Mouse (Mus musculus) adrenal gland, adult 18-20 months (tissue): Measurements from ENCODE around the gene Senp2. TPM values are rescaled to one million over a fixed set of nuclear protein-coding genes. Genes with fewer than 3 reads are reported as not detected.

Experiments
- DNase-seq, 2 experiments: peaks; one replicate each; pipeline ENCODE4 v3.0.0; 2021 to 2022; ENCODE audit warnings: low spot score in 2 of 2
- total RNA-seq, 2 experiments: library from RNA; stranded (reverse); gene quantifications; 1 replicate in 1 of 2; 2 replicates in 1 of 2; pipeline ENCODE4 v1.2.3; 2021

Senp2 gene
- total RNA-seq, 2 experiments from 2014 or later = 52.9 to 71.5 TPM

- DNase-seq = no peak
Measured at GRCm38 (mm10) chr16:22085411-22085810, 76.1 kb downstream of the Senp2 start.

- no peak for DNase-seq
Measured at GRCm38 (mm10) chr16:22091255-22091783, 82.0 kb downstream of the Senp2 start.

GRCm38 (mm10) chr16:22095751-22096150 is 86.5 kb downstream of the Senp2 start:
- DNase-seq = no peak

- no peak for DNase-seq
Measured at GRCm38 (mm10) chr16:22097659-22098058, 88.4 kb downstream of the Senp2 start.

Other genes starting within 250 kb of the Senp2 start
- 10 to 100 TPM; 31.4 to 36.6 TPM for gene Ehhadh, start 221.7 kb upstream of the Senp2 start, total RNA-seq
- under 1 TPM; 0.70 to 0.77 TPM for gene Map3k13, start 215.1 kb upstream of the Senp2 start, total RNA-seq
- 10 to 100 TPM; 15.5 to 22.7 TPM for gene Tmem41a, start 61.9 kb upstream of the Senp2 start, total RNA-seq
- gene Liph, start 13.8 kb upstream of the Senp2 start, total RNA-seq = under 1 TPM; 0.22 to 0.66 TPM
- 10 to 100 TPM; 10.6 to 11.2 TPM for gene Igf2bp2, start 153.8 kb downstream of the Senp2 start, total RNA-seq